In the genomic region with DNA sequence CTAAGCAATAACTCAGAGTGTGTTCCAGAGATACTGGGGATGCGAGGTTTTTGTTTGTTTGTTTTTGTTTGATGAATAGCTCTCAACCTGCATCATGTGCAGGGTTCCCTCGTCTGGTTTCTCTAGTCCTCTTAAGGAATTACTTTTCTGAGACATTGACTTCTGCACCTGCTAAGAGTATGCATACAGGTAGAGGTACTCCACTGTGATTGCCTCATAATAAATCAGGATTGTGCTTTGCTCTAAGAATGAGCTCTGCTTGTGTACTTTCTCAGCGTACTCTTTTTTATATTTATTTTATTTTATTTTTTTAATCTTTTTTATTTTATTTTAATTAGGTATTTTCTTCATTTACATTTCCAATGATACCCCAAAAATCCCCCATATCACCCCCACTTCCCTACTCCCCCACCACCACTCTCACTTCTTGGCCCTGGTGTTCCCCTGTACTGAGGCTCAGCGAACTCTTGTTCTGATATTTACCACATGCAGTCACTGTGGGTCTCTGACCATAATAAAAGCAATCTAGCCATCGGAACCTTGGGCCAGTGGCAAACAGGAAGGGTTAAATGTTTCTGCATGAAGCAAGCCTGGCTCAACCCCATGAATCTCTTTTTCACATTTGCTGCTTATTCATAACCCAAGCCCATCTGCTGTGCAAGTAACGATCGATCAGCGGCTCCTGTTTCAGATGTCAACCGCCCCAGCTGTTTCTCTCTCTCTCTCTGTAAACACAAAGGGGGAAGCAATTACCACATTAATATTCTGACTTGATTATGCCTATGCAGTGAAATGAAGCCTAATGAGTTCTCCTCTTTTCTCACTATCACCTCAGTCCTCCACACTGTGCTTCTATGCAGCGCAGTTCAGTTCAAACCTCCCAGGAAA, we compare ENCODE assay signal across 12 mouse cellular contexts.
DNase-seq lines count a peak whose midpoint lies in the region; ATAC-seq and TF ChIP-seq lines count a peak whose summit lies in the region.
"Had no signal": no experiment of that assay in that cellular context is flagged by ENCODE, and none has a peak within 500 bp of the region (broad histone marks: within the 10 kb centered on the region; RNA-seq: fewer than 3 reads in every experiment).

No protein-coding gene starts in this region.

- no peak for TF ChIP-seq POLR2A in cerebellum, adult 2 months (IDR thresholded peaks at IDR 0.05; ENCODE audit: borderline replicate concordance, insufficient read depth, low read length)

- H3K36me3 ChIP-seq in embryonic facial prominence, embryonic 10.5 days (replicated peaks) = no peaks in the 10 kb centered on the region
- H3K36me3 ChIP-seq in hindbrain, embryonic 11.5 days (ENCODE audit: control insufficient read depth, insufficient read depth, low read length) = no peaks in the 10 kb centered on the region
- no peaks in the 10 kb centered on the region for H3K36me3 ChIP-seq in midbrain, embryonic 13.5 days
- H3K36me3 ChIP-seq in kidney, embryonic 14.5 days (ENCODE audit: control insufficient read depth, insufficient read depth, low read length) = no peaks in the 10 kb centered on the region

- no peaks in the 10 kb centered on the region for H3K9me3 ChIP-seq in embryonic facial prominence, embryonic 10.5 days
- no peaks in the 10 kb centered on the region for H3K9me3 ChIP-seq in hindbrain, embryonic 11.5 days (ENCODE audit: control insufficient read depth, low read length)
- no peaks in the 10 kb centered on the region for H3K9me3 ChIP-seq in midbrain, embryonic 13.5 days
- no peaks in the 10 kb centered on the region for H3K9me3 ChIP-seq in kidney, embryonic 14.5 days (ENCODE audit: control insufficient read depth, low read length)

- no peaks in the 10 kb centered on the region for H3K27me3 ChIP-seq in embryonic facial prominence, embryonic 10.5 days (replicated peaks; ENCODE audit: low read depth, poor library complexity, severe bottlenecking)
- H3K27me3 ChIP-seq in hindbrain, embryonic 11.5 days (ENCODE audit: control insufficient read depth, insufficient read depth, low read length) = no peaks in the 10 kb centered on the region
- no peaks in the 10 kb centered on the region for H3K27me3 ChIP-seq in midbrain, embryonic 13.5 days
- H3K27me3 ChIP-seq in cerebellum, adult 2 months (ENCODE audit: control insufficient read depth, insufficient read depth, low read length) = no peaks in the 10 kb centered on the region
- no peaks in the 10 kb centered on the region for H3K27me3 ChIP-seq in kidney, embryonic 14.5 days (ENCODE audit: control insufficient read depth, insufficient read depth, low read length)

- peak; percentile 92 for ATAC-seq in hindbrain, embryonic 11.5 days (ENCODE audit: low FRiP score)
- peak; percentile 90 for ATAC-seq in midbrain, embryonic 13.5 days
- no peak for ATAC-seq in kidney, embryonic 14.5 days (ENCODE audit: low FRiP score, low TSS enrichment)

- H3K4me1 ChIP-seq in embryonic facial prominence, embryonic 10.5 days = peaks cover 4% of the 10 kb centered on the region; the same call in 1 of the 2 replicates
- no peaks in the 10 kb centered on the region for H3K4me1 ChIP-seq in hindbrain, embryonic 11.5 days (replicated peaks; ENCODE audit: control insufficient read depth, insufficient read depth, low read length)
- peaks cover 7% of the 10 kb centered on the region; the same call in 1 of the 2 replicates for H3K4me1 ChIP-seq in midbrain, embryonic 13.5 days (replicated peaks)
- H3K4me1 ChIP-seq in cerebellum, adult 2 months (ENCODE audit: control insufficient read depth, insufficient read depth, low read length) = no peaks in the 10 kb centered on the region
- no peaks in the 10 kb centered on the region for H3K4me1 ChIP-seq in kidney, embryonic 14.5 days (ENCODE audit: control insufficient read depth, insufficient read depth, low read length)

- H3K4me2 ChIP-seq in hindbrain, embryonic 11.5 days (replicated peaks; ENCODE audit: low read depth, low read length) = no peak overlapping the region
- H3K4me2 ChIP-seq in midbrain, embryonic 13.5 days (replicated peaks) = 0 out of 2 replicates have a peak overlapping the region, but pooled peaks have one; percentile 20
- no peak overlapping the region for H3K4me2 ChIP-seq in kidney, embryonic 14.5 days (replicated peaks; ENCODE audit: low read depth, low read length)

- DNase-seq in embryo, embryonic 11 days = peak; percentile 37
- DNase-seq in embryo, embryonic 10 days (ENCODE audit: low spot score) = no peak
- peak; percentile 11 for DNase-seq in embryonic facial prominence, embryonic 10.5 days (ENCODE audit: low spot score)
- peak; percentile 52 for DNase-seq in hindbrain, embryonic 11.5 days (ENCODE audit: low spot score)
- no peak for DNase-seq in cerebellum, adult 2 months
- DNase-seq in cerebellum, postnatal 4 days (ENCODE audit: low spot score in 2 of 2) = no peak
- DNase-seq: cerebellum, postnatal 25 days; heart, adult 11 months; liver; lung, postnatal 4 days had no signal

- H3K4me3 ChIP-seq in embryonic facial prominence, embryonic 10.5 days = no peak overlapping the region
- H3K4me3 ChIP-seq in hindbrain, embryonic 11.5 days (ENCODE audit: low read depth, low read length) = no peak overlapping the region
- no peak overlapping the region for H3K4me3 ChIP-seq in midbrain, embryonic 13.5 days (replicated peaks)
- H3K4me3 ChIP-seq in cerebellum, adult 2 months (replicated peaks; ENCODE audit: insufficient read depth, low read depth, low read length) = no peak overlapping the region
- no peak overlapping the region for H3K4me3 ChIP-seq in kidney, embryonic 14.5 days (ENCODE audit: low read length)

- no peak for TF ChIP-seq CTCF in cerebellum, adult 2 months (IDR thresholded peaks at IDR 0.05; ENCODE audit: borderline replicate concordance, insufficient read depth, low read depth, low read length)

- 72% methylated on average over 10 of the region's 10 CpGs for WGBS in embryonic facial prominence, embryonic 10.5 days
- WGBS in hindbrain, embryonic 11.5 days = 66% methylated on average over 10 of the region's 10 CpGs
- 60% methylated on average over 10 of the region's 10 CpGs for WGBS in midbrain, embryonic 13.5 days
- WGBS in cerebellum, adult 2 months = 45% methylated on average over 10 of the region's 10 CpGs
- WGBS in kidney, embryonic 14.5 days = 61% methylated on average over 10 of the region's 10 CpGs

- H3K27ac ChIP-seq in embryonic facial prominence, embryonic 10.5 days (replicated peaks) = no peak overlapping the region
- H3K27ac ChIP-seq in hindbrain, embryonic 11.5 days (ENCODE audit: low read depth, low read length) = no peak overlapping the region; the same call in 1 of the 2 replicates
- H3K27ac ChIP-seq in midbrain, embryonic 13.5 days = no peak overlapping the region
- H3K27ac ChIP-seq in cerebellum, adult 2 months (ENCODE audit: insufficient read depth, low read length) = no peak overlapping the region
- no peak overlapping the region for H3K27ac ChIP-seq in kidney, embryonic 14.5 days (ENCODE audit: low read depth, low read length)

- no peak overlapping the region for H3K9ac ChIP-seq in hindbrain, embryonic 11.5 days (ENCODE audit: low read depth, low read length)
- H3K9ac ChIP-seq in midbrain, embryonic 13.5 days (replicated peaks) = no peak overlapping the region
- H3K9ac ChIP-seq in kidney, embryonic 14.5 days (ENCODE audit: low read depth, low read length) = no peak overlapping the region

Comparison
In these comparisons a context has a peak if more than half of its experiments do, and no peak if none do; other contexts are left out.
1. DNase-seq: peak in embryo, embryonic 11 days (single experiment), embryonic facial prominence, embryonic 10.5 days (single experiment) and hindbrain, embryonic 11.5 days (single experiment); none in embryo, embryonic 10 days (single experiment), cerebellum, adult 2 months (0 of 2) and cerebellum, postnatal 4 days (0 of 2).